Mouse (Mus musculus) layer of hippocampus, postnatal 14 days (tissue): ENCODE data around the gene Acad10. TPM values are rescaled to one million over a fixed set of nuclear protein-coding genes. Genes with fewer than 3 reads are reported as not detected.
"Not testable (repeated sequence)": the region's sequence is repeated elsewhere in the genome, so short reads cannot be mapped to it uniquely, and the experiment has no call there.

Experiments
- DNase-seq, 2 experiments: peaks; one replicate each; pipeline ENCODE4 v3.0.0; 2021 to 2022; ENCODE audit warnings: low spot score in 2 of 2, mixed read lengths in 1 of 2
- long read RNA-seq, 2 experiments: library from polyadenylated mRNA; stranded (forward); transcript quantifications; one replicate each; pipeline ENCODE4 v2.0.0; 2021
- total RNA-seq, 2 experiments: library from RNA; stranded (reverse); gene quantifications; 2 replicates each; pipeline ENCODE4 v1.2.3; 2021

The Acad10 gene
- 1 to 10 TPM; 3.3 to 3.5 TPM for total RNA-seq
- long read RNA-seq, experiment 1, partial matches to known transcripts: 1 of 2 reads
- long read RNA-seq, experiment 1, other reads (novel, unspliced or antisense): 1 of 2 reads
- long read RNA-seq, experiment 2, partial matches to known transcripts: 0 of 4 reads
- long read RNA-seq, experiment 2, other reads (novel, unspliced or antisense): 3 of 4 reads

DNA sequence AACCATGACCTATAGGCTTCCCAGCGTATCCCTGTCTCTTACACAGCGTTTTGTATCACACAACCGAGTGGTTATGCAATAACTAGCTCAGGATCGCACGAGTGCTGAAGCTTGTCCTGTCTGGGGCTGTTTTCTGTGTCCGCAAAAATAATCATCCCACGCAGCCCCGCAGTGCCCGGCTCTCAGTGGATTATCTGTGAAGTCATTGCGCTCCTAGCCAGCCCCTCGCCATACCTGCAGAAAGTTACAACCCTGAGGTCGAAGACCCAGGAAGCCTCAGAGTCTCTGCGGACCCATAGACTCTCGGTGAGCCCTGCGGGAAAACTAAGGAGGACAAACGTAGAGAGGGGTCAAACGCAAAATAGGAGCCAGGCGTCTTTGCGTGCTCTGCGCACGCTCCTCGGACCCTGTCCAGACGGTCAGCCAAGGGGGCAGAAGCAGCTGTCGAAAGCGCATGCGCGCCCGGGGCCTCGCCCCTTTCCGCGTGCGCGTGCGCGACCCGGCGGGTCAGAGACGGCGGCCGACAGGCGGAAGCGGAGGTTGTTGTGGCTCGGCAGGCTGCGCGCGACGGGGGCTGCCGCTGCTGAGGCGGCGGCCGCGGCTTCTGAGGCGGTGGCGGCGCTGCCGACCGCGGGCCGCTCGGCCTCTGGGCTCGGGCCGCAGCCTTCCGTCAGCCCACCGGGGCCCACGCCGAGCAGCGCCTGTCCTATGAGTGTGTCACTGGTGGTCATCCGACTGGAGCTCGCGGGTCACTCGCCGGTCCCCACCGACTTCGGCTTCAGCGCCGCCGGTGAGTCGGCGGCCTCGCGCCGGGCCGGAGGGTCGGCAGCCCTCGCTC lies at the start of gene Acad10, which contains the start of gene Brap:
TSS of gene Acad10 (minus strand) at position 456 of the 838 bp plus-strand sequence.
TSS of gene Brap (plus strand) at position 505 of the 838 bp plus-strand sequence.
- DNase-seq: peak; percentile 91 to 95

DNA sequence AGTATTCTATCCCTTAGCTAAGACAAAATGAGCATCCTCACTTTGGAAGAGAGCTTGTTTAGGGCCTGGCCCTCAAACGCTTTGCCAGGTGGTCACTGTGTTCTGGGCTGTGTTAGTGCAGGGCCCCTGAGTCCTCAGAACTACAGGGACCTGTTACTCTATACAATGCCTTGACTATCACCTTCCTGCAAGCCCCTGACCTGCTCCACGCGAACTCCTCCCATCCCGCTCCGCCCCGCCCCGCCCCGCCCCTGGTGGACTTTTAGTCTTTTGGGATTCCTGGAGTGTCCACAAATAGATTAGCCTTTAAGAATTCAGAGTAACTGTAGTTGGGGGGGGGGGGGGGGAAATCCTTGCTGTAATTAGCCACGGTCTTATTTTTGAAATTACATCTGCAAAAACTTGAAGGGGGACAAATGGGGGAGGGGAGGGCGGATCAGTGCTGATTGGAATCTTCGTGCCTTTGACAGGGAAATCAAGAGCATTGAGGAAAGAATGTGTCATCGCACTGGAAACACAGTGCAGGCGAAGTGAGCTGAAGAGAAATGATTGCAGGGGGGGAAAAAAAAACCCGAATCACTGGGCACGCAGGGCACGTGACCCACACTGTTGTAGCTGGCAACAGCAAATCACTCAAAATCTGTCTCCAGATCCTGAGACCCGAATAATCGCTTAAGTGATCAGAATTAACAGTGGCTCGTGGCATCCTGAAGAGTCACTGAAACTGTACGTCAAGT lies 44.4 kb upstream of the Acad10 start:
- no peak for DNase-seq

DNA sequence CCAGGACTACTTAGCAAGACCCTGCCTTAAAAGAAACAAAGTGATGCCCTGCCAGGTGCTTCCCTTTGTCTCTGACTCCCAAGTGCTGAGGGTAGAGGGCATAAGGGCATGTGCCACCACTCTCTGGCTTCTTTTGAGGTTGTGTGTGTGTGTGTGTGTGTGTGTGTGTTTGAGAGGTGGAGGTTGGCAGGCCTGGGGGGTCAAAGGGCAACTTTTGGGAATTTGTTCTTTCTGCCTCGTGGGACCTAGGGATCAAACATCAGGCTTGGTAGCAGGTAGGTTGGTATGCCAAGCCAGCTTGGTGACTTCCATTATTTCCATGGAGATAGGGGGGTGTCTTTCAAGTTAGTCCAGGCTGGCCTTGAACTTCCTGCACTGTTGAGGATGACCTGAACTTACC lies 43.0 kb upstream of the Acad10 start:
- DNase-seq: no peak

DNA sequence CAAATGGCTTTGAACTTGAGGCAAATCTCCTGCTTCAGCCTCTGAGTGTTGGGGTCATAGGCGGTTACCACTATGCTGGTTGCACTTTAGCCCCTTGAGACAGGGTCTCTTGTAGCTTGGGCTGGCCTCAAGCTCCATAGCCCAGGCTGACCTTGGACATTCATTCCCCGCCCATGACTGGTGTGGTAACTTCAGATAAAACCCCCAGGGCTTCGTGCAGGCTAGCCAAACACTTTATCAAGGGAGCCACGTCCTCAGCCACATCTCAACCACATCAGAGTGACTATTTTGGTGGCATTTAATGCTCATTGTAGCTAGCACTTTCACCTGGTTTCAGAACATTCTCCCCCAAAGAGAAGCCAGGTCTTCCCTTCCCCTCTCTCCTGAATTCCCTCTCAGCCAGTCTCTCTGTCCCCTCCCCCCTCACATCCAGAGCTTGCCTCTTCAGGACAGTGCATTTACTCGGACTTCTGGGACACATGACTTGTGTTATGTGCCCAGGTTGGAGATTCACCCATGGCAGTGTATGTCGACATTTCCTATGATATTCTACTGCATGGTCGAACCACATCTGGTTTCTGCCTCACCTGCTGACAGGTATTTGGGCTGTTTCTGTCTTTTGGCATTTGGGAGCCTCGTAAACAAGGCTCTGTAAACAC lies 40.9 kb upstream of the Acad10 start:
- no peak for DNase-seq

DNA sequence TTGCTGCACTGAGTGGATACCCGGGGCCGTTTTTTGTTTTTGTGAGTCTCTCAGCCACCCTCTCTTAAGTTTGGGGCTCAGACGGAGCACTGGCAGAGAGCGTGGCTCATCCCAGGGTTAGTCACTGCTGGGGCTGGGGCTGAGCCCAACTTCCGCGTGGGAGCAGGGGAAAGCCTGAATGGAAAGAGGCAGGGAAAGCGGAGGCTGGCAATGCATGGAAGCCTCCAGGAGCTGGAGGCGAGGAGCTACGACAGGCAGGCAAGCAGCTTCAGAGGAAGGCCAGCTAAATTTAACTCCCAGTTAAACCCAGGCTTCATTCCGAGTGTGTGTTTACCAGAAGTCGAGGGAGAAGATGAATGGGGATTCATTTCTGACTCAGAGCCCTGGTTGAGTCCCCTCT lies 40.2 kb upstream of the Acad10 start:
- DNase-seq: peak; percentile 26 to 40

DNA sequence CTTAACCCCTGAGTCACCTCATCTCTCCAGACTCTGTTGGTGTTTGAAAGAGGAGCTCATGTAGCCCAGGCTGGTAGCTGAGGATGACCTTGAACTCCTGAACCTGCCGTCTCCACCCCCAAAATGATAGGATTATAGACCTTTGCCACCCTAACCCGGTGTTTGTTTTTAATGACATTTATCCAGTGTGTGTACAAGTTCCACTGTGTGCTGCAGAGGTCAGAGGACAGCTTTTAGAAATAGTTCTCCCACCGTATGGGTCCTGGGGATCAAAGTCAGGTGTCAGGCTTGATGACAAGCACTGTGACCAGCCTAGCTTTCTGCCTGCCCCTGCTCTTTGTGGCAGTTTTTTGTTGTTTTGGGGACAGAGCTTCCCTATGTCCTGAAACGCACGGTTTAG lies 39.6 kb upstream of the Acad10 start:
- DNase-seq: no peak

DNA sequence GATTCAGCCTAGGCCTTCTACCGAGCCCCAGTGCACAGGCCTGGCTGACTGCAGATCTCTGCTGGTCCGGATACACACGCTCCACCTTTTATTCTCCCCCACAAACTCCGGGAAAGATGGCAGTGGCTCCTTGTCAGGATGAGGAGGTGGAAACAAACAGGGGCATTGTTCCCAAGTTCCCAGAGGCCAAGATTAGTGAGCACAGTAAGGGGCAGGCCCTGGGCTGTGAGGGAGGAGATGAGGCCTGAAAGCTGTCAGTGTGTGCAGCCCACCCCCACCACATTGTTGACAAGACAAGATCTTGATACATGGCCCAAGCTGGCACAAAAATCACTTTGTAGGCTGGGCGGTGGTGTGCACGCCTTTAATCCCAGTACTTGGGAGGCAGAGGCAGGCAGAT lies 36.4 kb upstream of the Acad10 start:
- DNase-seq: no peak

DNA sequence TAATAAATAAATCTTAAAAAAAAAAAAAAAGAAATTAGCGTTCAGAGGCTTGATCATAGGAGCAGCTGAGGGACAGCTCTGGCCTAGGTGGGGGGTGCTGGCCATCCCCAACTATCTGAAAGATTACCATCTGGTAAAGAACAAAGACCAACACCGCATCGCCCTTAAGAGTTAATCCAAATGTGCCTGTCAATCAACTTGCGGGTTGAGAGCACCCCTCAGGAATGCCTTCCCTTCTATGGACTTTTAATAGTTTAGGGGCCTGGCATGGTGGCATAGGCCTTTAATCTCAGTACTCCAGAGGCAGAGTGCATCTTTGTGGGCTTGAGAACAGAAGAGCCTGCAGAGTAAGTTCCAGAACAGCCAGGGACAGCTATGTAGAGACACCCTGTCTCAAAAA lies 32.6 kb upstream of the Acad10 start:
- DNase-seq: no peak

DNA sequence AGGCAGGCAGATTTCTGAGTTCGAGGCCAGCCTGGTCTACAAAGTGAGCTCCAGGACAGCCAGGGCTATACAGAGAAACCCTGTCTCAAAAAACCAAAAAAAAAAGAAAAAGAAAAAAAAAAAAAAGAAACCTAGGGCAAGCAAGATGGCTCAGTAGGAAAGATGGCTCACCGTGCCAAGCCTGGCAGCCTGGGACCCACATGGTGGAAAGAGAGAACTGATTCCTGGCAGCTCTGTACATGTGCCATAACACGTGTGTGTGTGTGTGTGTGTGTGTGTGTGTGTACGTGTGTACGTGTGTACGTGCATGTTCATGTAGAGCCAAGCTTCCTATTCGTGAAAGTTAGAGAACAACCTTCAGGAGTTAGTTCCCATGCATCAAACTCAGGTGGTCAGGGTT lies 31.1 kb upstream of the Acad10 start:
- not testable (repeated sequence) for DNase-seq

DNA sequence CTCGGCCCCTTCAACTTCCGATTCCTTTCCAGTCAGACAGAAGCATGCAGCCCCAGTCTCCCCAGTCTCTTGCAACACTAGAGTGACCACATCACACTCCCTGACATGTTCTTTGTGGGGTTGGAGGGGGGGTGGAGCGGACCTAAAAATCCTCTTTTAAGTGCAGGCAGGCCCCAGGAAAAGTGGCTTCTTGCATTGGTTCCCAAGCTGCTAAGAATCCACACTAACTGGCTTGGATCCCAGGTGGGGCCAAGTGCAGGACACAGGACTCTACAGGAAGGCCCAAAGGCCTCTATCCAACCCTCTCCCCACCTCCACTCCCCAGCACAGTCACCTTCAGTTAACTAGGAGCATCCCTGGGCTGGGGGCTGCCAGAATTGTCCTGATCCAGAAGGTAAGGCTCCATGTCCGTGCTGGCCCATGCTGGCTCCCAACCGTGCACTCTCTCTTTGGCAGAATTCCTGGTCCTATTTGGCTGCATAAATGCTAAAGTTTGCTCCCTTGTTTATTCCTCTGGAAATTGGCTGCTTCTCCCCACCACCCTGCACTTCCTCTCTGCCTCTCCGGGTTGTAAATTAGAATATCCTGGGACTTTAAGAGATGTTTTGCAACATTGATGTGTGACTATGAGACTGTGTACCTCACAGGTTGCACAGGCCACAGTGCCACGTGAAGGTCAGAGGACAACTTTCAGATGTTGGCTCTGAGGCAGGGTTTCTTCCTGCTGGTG lies 30.3 kb upstream of the Acad10 start:
- DNase-seq: peak in 1 of 2 experiments; percentile 62

DNA sequence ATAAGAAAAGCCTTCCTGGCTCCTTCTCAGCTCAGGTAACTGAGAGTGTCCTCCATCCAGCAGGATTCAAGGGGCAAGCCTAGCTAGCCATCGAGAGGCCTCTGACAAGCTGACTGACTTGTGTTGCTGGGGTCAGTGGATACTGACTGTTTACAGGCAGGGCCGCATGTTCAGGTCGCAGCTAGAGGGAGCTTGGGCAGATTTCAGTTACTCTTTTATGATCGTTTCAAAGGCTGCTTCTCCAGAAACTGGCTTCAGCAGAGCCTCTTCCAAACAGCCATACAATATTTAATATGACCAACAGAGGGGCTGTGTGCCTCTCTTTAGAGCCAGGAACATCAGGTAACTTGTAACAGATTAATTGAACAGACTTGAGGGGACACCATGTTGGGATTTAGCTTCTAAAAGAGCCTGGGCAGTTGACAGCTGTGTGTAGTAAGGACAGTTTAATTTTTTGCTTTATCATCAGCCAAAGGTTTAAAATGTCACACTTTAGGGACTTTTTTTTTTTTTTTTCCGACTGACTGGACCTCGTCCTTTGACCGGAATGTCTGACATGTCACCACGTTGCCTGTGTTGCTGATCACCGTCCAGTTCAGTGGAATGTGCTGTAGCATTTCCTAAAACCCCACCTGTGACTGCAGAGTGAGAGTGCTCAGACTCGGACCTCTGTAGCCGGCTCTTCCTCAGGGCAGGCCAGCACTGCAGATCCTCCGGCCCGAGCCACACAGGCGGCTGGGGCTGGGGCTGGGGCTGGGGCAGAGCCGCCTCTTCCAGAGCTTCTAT lies 26.0 kb upstream of the Acad10 start:
- DNase-seq: no peak

DNA sequence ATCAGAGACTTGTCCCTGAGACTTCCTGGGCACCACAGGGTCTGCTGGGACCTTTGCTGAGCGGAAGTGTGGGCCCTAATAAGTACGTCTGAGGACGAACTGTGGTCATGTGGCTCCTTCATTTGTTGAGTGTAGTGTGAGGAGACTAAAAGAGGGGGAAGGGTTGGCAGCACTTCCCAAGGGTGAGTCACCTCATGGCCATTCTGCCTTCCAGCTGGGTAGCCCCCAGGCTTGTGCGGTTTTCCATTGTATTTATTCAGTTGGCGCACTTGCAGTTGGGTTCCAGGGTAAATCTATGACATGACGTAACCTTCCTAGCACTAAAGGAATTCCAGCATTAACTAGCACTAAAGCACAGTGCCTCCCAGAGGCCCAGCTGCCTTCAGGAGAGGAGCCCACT lies 25.2 kb upstream of the Acad10 start:
- no peak for DNase-seq

DNA sequence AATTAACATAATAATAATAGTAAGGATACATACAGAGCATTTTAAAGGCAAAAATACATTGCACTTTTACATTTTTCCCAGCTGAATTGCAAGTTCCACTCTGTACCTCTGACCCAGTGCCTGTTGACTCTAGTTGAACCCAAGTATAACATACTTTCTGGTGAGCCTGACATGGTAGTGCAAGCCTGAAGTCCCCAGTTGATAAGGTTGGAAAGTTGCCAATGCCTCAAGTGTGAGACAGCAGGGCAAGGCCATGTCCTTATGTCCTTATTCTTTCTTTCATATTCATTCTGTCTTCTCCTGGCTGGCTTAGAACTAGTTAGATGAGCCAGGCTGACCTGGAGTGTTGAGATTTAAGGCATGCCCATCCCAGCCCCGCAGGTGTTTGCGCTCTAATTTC lies 21.9 kb upstream of the Acad10 start:
- DNase-seq: no peak

DNA sequence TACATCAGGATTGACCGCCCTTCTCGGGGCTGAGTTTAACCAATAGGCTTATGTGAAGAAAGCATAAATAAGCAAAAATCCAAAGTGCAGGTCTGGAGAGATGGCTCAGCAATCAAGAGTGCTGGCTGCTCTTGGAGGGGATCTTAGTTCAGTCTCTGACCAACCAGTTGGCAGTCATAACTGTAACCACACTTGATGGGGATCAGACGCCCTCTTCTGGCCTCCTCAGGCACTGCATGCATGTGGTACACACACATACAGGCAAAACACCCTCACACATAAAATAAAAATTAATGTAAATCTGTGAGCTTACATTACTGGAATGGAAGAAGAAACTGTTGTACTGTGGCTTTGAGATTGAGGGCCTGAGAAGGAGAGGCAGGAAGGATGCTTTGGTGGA lies 10.1 kb upstream of the Acad10 start:
- DNase-seq: no peak

DNA sequence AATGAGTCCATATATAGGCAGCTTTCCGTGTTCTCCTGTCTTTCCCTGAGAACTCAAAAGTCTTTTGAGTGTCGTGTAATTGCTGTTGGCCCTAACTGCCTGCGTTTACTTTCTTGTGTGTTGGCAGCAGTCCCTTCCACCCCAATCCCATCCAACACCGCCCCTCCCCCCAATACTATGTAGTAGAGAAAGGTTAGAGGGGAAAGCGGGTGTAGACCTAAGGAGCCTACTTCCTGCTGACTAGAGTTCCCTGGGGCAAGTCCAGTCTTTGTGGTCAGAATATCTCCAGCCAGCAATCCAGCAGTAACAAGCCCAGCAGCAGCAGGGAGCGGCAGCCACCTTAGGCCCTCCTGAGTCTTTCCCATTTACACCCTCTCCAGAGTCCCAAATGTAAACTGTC lies 8.1 kb upstream of the Acad10 start:
- DNase-seq: no peak

DNA sequence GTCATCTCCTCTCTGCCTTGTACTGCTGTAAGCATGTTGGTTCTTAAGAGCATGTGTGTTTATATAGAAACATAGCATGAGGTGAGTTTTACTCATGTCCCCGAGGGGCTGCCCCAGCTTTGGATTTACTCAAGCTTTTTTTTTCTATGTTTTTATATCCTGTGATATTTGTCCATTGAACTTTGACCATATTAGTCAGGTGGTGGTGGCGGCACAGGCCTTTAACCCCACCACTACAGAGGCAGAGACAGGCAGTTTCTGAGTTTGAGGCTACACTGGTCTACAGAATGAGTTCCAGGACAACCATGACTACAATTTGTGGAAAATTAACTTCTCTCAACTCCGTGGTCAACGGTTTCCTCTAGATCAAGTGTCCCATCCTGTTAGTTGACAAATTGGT lies 6.8 kb upstream of the Acad10 start:
- DNase-seq: no peak

DNA sequence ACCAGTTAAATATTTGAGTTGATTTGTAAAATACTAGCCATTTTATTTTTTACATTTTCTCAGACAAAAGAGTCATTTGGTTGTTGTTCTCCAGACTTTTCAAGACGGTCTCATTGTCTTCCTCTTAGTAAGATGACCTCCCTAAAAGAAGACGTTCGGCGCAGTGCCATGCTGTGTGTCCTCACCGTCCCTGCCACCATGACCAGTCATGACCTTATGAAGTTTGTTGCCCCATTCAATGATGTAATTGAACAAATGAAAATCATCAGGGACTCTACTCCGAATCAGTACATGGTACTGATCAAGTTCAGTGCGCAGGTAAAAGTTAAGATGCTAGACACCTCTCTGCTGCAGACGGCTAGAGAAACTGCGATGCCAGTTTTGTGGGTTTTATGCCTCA lies 4.7 kb upstream of the Acad10 start:
- no peak for DNase-seq

DNA sequence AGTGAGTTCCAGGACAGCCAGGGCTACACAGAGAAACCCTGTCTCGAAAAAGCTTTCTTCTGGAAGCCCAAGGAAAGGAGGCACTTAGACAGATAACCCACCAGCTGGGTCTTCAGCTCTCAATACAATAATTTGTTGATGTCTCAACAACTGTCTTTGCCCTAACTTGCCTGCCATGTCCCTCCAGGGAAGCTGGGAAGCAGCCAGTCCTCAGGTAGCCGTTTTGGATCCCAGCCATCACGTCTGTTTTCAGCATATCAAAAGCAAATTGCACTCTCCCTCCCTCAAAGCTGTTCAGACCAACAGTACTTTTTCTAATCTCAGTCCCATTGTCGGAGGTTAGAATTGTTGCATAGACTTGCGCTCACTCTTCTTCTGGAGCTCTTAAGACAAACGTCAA lies 3.8 kb upstream of the Acad10 start:
- no peak for DNase-seq

DNA sequence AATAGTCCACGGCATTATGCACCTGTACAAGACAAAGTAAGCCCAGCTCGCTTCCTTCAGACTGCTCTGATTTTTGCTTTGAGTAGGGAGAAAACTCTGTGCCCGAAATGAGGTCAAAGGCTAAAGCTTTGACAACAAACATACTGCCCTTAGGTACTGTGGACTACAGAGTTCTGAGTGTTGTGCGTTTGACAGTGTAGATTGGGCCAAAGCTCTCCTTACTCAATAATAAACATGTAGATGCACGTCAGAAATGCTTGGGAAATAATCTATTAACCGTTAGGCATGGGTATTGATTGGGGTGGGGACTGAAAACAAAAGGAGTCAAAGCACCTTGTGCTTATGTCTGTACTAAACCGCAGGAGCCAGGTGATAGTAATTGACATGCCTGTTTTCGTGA lies 3.1 kb upstream of the Acad10 start:
- DNase-seq: no peak

DNA sequence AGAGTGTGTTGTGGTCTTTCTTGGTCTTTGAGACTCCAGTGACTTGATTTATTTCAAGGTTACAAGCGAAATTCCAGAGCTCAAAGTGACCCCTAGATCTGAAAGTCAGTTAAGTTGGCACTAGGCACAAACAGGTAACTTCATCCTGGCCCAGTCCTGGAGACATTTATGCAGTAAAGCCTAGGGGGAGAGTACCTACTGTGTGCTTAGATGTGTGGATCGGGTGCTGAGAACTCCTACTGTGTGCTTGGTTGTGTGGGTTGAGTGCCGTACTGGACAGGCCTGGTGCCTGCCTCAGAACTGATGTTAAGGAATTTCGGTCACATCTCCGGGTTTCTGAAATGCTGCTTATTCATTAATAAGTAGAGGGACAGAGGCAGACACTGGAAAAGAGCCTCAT lies 1.2 kb upstream of the Acad10 start:
- no peak for DNase-seq
